15 mouse cellular contexts compared by ENCODE assay signal in the genomic region with DNA sequence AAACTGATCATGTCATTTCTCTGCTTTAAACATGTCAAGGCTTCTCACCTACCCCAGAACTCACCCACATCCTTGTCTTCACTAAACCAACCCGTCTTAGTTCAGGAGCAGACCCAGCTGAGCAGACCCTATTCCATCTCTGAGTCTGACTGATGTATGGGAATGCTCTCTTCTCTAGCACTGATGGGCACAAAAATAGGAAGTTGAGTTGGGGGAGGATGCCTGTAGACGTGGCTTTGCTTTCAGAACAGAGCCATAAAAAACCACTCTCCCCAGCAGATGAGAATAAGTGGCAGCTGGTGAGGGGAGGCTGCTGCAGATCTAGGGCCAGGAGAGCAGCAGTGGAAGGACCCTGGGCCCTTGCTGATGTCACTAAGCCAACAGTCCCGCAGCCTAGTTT.
"Had no signal": no experiment of that assay in that cellular context is flagged by ENCODE, and none has a peak within 500 bp of the region (broad histone marks: within the 10 kb centered on the region; RNA-seq: fewer than 3 reads in every experiment).

No protein-coding gene starts in this region.

- ATAC-seq: hindbrain, postnatal 0 days; intestine, embryonic 16.5 days had no signal

- DNase-seq: gastrocnemius, postnatal 14 days; gastrocnemius, postnatal 36 days; heart, adult 2 months; heart, postnatal 4 days; kidney, adult 11 months; kidney, adult 2 months; kidney, adult 9 months; kidney, postnatal 14 days; kidney, postnatal 36 days; layer of hippocampus, adult 9-11 months; layer of hippocampus, postnatal 36 days; liver; liver, embryonic 13.5 days had no signal
